Mouse (Mus musculus): ENCODE results near the gene Sncb.

Sncb gene

DNA sequence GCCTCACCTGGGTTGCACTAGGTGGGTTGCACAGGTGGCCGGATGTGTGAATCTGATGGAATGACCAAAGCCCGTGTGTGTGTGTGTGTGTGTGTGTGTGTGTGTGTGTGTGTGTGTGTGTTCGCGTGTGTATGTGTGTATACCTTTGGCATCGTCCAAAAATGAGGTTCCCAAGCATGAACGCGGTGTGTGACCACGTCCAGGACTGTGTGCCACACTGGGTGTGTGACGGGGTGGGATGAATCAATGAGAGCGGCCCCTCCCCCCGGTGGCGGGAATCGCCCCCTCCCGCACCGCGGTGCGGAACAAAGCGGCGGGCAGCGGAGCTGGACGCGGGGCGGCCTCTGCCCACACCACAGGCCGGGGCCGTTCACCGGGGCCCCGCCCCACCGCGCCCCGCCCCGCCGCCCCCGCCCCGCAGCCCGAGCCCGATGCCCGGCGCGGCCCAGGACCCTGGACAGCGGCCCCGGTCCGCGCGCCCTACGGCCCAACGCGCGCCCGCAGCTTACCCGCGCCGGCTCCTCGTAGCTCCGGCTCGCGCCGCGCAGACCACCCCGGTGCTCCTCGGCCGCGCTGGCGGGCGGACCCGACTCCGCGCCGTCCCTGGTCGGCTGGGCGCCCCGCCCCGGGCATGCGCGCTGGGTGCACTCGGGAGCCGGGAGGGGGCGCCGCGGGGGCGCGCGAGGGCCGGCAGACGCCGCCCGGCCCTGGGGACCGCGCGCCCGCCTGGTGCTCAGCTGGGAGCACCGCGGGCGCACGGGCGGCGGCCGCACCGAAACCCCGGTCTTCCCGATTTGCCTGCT lies 17.1 kb downstream of the Sncb start:
- no peak for DNase-seq (ENCODE audit: low read depth, low spot score)

GRCm38 (mm10) chr13:54748721-54749060 lies 17.7 kb downstream of the Sncb start:
- no peak for DNase-seq (ENCODE audit: low read depth, low spot score)

- DNase-seq (ENCODE audit: low read depth, low spot score): no peak
Observed at GRCm38 (mm10) chr13:54748190-54748589, 18.2 kb downstream of the Sncb start.

- DNase-seq (ENCODE audit: low read depth, low spot score): no peak
Observed at GRCm38 (mm10) chr13:54746896-54747295, 19.5 kb downstream of the Sncb start.

DNA sequence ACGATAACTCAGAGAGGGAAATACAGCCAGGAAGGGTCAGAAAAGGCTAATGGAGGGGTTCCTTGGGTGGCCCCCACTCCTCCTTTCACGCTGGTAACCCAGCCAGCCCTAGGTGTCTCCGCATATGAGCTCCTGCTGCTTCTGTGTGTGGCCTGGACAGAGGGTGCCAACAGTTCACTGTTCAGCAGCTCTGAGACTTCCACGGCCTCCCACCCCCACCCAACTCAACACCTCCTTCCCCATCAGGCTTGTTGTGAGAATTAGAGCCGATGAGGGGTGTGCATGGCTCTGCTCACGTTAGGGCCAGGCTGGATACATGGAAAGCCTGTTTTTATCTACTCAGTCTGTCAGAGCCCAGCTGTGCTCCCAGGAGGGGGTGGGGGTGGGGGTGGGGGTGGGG lies 20.3 kb downstream of the Sncb start:
- DNase-seq (ENCODE audit: low read depth, low spot score): no peak

- DNase-seq (ENCODE audit: low read depth, low spot score): no peak
Observed at GRCm38 (mm10) chr13:54738213-54738601, 28.2 kb downstream of the Sncb start.

- no peak for DNase-seq (ENCODE audit: low read depth, low spot score)
Observed at GRCm38 (mm10) chr13:54737488-54738212, 28.7 kb downstream of the Sncb start.

DNA sequence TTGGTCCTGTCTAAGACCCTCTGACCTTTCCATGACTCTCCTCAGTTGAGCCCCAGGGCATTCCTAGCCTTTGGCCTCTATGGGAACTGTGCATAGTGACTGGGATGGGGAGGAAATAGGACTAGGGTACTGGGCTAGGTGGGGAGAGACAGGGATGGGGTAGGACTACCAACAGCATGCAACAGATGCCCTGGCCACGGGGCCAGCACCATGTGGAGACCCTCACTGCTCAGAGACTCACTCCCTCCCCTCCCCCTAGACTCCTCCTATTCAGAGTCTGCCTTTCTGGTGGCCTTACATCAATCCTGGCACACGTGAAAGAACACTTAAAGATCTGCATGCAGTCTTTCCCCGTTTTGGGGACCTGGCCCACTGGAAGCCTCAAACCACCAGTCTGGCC lies 29.5 kb downstream of the Sncb start:
- DNase-seq (ENCODE audit: low read depth, low spot score): no peak

DNA sequence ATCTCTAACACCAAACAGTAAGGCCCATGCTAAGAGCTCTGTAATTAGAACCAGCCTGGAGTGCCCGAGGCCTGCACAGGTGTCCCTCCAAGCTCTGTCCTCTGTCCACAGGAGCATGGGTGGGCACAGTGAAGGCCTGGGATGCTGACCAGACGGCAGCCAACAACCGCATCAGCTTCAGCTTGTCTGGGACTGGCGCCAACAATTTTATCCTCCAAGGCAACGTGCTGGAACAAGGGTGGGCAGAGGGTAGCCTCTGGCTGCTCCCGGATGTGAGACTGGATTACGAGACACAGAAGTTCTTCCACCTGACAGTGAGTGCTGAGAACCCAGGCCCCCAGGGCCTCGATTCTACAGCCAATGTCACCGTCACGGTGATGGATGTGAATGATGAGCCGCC lies 40.3 kb downstream of the Sncb start:
- no peak for DNase-seq (ENCODE audit: low read depth, low spot score)

- no peak for DNase-seq (ENCODE audit: low read depth, low spot score)
Observed at GRCm38 (mm10) chr13:54723143-54723542, 43.3 kb downstream of the Sncb start.

DNA sequence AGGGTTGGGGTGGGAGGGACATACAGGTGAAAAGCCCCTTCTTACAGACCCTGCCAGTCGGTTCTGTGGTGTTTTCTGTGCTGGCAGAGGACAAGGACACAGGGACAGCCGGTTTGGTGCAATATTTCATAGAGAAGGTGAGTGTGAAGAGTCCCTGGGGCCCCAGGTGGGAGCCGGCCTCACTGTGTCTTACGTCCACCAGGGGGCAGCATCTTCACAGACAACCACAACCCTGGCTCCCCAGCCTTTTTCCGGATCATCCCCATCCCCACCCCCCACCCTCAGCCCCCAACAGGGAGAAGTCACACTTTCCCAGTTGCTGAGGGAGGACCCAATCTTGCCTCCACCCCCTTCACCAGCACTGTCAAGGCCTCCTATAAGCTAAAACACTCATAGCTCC lies 49.5 kb downstream of the Sncb start:
- peak; percentile 50 for DNase-seq (ENCODE audit: low read depth, low spot score)

- no peak for DNase-seq (ENCODE audit: low read depth, low spot score)
Observed at GRCm38 (mm10) chr13:54714996-54715395, 51.4 kb downstream of the Sncb start.

- no peak for DNase-seq (ENCODE audit: low read depth, low spot score)
Observed at GRCm38 (mm10) chr13:54714393-54714792, 52.0 kb downstream of the Sncb start.

GRCm38 (mm10) chr13:54710866-54711265 lies 55.5 kb downstream of the Sncb start:
- no peak for DNase-seq (ENCODE audit: low read depth, low spot score)

Data from CD4-positive helper T cell, adult 2 months (primary cell).